Mouse (Mus musculus) retina, postnatal 7 days (tissue): ENCODE measurements around the gene Cep83.

Source experiments
- DNase-seq: peaks from one replicate; pipeline ENCODE4 v3.0.0-alpha.2; 2012; ENCODE audit warnings: low read depth, low spot score

The Cep83 gene

GRCm38 (mm10) chr10:94827325-94827724 is 138.9 kb downstream of the Cep83 start:
- DNase-seq: no peak

- no peak for DNase-seq
Measured at GRCm38 (mm10) chr10:94827890-94828733, 139.7 kb downstream of the Cep83 start.

- DNase-seq: no peak
Measured at GRCm38 (mm10) chr10:94828734-94829230, 140.3 kb downstream of the Cep83 start.

- peak; percentile 23 for DNase-seq
Measured at GRCm38 (mm10) chr10:94829407-94829806, 141.0 kb downstream of the Cep83 start.

GRCm38 (mm10) chr10:94835874-94836273 is 147.4 kb downstream of the Cep83 start:
- no peak for DNase-seq
